Mouse (Mus musculus): ENCODE data around the gene Mthfsd.

DNA sequence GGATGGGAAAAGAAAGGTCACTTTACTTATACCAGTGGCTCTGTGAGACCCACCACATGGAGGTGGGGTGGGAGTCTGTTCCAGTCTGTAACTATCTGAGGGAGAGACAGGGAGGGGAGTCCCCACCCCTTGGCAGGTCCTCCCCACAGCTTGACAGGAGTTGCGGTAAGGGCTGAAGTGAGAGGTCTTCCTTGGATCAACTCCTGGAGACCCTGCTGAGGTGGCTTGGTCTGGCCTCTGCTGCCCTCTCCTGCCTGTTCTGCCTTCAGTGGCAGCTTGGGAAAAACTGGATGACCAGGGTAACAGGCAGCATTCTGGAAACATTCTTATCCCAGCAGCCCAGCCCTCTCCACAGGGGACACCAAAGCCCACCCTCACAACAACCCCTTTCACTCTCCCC lies 17.5 kb downstream of the Mthfsd start:
- TF ChIP-seq POLR2AphosphoS2 (IDR thresholded peaks at IDR 0.05; ENCODE audit: low read length) (no peak), ZKSCAN1 (IDR thresholded peaks at IDR 0.05; ENCODE audit: low read depth, low read length) (no peak), RCOR1 (IDR thresholded peaks at IDR 0.05; ENCODE audit: low read depth, low read length) (no peak), SIN3A (IDR thresholded peaks at IDR 0.05; ENCODE audit: low read length) (no peak), E2F4 (IDR thresholded peaks at IDR 0.05; ENCODE audit: borderline replicate concordance, low read depth, low read length) (no peak), POLR2A (IDR thresholded peaks at IDR 0.05; ENCODE audit: control insufficient read depth in 1 of 2, insufficient read depth in 1 of 2, low read depth in 1 of 2, low read length in 2 of 2, poor library complexity in 1 of 2) (no peak), CTCF (IDR thresholded peaks at IDR 0.05 in 2 of 3, conservative IDR thresholded peaks at IDR 0.05 in 1 of 3; ENCODE audit: control insufficient read depth in 1 of 3, insufficient read depth in 1 of 3, low read depth in 2 of 3, low read length in 3 of 3, poor library complexity in 1 of 3, severe bottlenecking in 1 of 3) (no peak), POLR2AphosphoS5 (IDR thresholded peaks at IDR 0.05; ENCODE audit: borderline replicate concordance, low read depth, low read length) (no peak), EP300 (IDR thresholded peaks at IDR 0.05; ENCODE audit: low read depth in 1 of 2, low read length in 2 of 2) (no peak), ZNF384 (IDR thresholded peaks at IDR 0.05; ENCODE audit: low read depth, low read length) (no peak), CHD1 (IDR thresholded peaks at IDR 0.05; ENCODE audit: low read depth, low read length) (no peak), MYC (IDR thresholded peaks at IDR 0.05; ENCODE audit: low read depth, low read length) (no peak), MAFK (IDR thresholded peaks at IDR 0.05; ENCODE audit: borderline replicate concordance, low read depth, low read length) (no peak), MAX (IDR thresholded peaks at IDR 0.05; ENCODE audit: low read length) (no peak)

Measured in MEL (cell line).